Mouse (Mus musculus): ENCODE results near the gene 2310033P09Rik. TPM values are rescaled to one million over a fixed set of nuclear protein-coding genes. Genes with fewer than 3 reads are reported as not detected.

2310033P09Rik gene
- 36.2 and 38.4 TPM in 2 replicates for polyA plus RNA-seq (2016; fragmentation: Nextera tagmentation; extraction: Ambion mirVana)

- peak within 1 kb of the TSS; percentile 90 for H3K9ac ChIP-seq
- H3K4me1 ChIP-seq = peaks cover 21% of the 10 kb centered on the region
- peak within 1 kb of the TSS; percentile 90 for H3K27ac ChIP-seq
- peak within 1 kb of the TSS; percentile 88 for H3K4me3 ChIP-seq (replicated peaks)
- no peaks in the 10 kb centered on the region for H3K9me3 ChIP-seq
- peak; percentile 91 for ATAC-seq (ENCODE audit: low FRiP score)
- peak within 1 kb of the TSS; percentile 86 for H3K4me2 ChIP-seq
- under 1% methylated on average over 66 of the region's 67 CpGs for WGBS
- H3K36me3 ChIP-seq (replicated peaks) = peaks cover 61% of the 10 kb centered on the region
- H3K27me3 ChIP-seq = no peaks in the 10 kb centered on the region
Observed at GRCm38 (mm10) chr11:59208153-59208831, at the start of gene 2310033P09Rik. Gene 2310033P09Rik (plus strand): TSS chr11:59208321.

DNA sequence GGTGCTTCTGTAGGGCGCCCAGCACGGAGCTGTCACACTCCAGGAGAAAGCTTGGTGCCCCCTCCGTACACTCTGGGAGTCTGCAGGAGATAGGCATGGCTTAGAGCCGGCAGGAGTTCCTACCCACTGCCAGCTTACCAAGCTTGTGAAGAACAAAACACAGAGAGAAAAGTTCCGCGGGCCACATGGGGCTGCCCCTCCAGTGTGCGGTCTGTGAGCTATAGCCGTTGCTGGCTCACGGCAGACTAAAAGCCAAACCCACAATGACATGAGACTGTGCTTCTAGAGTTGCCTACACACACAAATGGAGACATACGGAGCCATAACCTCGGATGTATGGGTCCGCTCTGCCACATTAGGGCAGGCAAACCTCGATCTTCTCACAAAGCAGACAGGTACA lies 49.0 kb upstream of the 2310033P09Rik start:
- no peaks in the 10 kb centered on the region for H3K27me3 ChIP-seq
- H3K27ac ChIP-seq = no peak overlapping the region
- H3K4me1 ChIP-seq = peaks cover 12% of the 10 kb centered on the region
- no peaks in the 10 kb centered on the region for H3K9me3 ChIP-seq
- H3K4me3 ChIP-seq (replicated peaks) = no peak overlapping the region
- ATAC-seq (ENCODE audit: low FRiP score) = no peak
- no peak overlapping the region for H3K9ac ChIP-seq
- peaks cover 20% of the 10 kb centered on the region for H3K36me3 ChIP-seq (replicated peaks)
- 91% methylated on average over 13 of the region's 13 CpGs for WGBS
- no peak overlapping the region for H3K4me2 ChIP-seq

GRCm38 (mm10) chr11:59159558-59159957 lies 48.6 kb upstream of the 2310033P09Rik start:
- Histone ChIP-seq H3K4me2 (no peak overlapping the region), H3K36me3 (replicated peaks) (peaks cover 20% of the 10 kb centered on the region), H3K4me1 (peaks cover 14% of the 10 kb centered on the region), H3K27me3 (no peaks in the 10 kb centered on the region), H3K27ac (no peak overlapping the region), H3K4me3 (replicated peaks) (no peak overlapping the region), H3K9ac (no peak overlapping the region), H3K9me3 (no peaks in the 10 kb centered on the region)
- 93% methylated on average over 4 of the region's 4 CpGs for WGBS
- ATAC-seq (ENCODE audit: low FRiP score) = no peak

GRCm38 (mm10) chr11:59161398-59161797 lies 46.7 kb upstream of the 2310033P09Rik start:
- Histone ChIP-seq H3K9ac (no peak overlapping the region), H3K36me3 (replicated peaks) (peaks cover 12% of the 10 kb centered on the region), H3K4me1 (peaks cover 14% of the 10 kb centered on the region), H3K27me3 (no peaks in the 10 kb centered on the region), H3K27ac (no peak overlapping the region), H3K9me3 (no peaks in the 10 kb centered on the region), H3K4me3 (replicated peaks) (no peak overlapping the region), H3K4me2 (no peak overlapping the region)
- no peak for ATAC-seq (ENCODE audit: low FRiP score)
- WGBS = 85% methylated on average over 5 of the region's 5 CpGs

DNA sequence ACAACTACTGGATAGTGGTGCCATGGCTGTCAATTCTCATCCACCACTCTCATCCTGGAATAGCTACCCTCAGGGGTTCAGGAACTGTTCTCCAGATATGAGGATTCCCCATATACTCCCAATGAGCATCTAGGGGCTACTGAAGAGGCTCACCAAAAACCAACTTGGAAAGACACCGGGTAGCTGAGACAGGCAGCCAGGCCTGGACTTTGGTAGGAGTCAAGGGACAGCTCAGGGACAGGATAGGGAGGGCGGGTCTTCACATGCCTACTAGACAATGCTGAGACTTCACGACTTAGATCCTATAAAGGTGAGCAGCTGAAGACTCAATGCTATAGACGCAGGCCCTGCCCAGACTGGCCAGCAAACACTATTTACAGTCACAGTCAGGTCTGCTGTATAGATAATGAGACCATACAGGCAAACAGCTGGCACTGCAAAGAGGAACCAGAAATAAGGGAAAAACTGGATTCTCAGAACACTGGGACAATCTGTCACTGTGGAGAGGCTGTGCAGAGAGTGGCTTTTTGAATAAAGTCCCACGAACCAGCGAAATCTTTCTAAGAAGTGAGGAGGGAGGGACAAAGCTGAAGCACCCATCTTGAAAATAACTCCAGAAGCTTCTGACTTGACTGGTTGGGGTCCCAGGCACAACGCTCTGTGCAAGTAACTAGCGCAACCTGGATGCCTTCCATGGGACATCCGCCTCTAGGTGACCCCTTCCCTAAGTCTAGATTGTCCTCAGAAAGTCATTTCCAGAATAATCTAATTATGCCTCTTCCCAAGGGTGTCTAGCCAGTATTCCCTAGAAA lies 45.5 kb upstream of the 2310033P09Rik start:
- H3K4me3 ChIP-seq (replicated peaks) = peak overlapping the region; percentile 83
- peak overlapping the region; percentile 61 for H3K4me2 ChIP-seq
- peak overlapping the region; percentile 99; the same call in 1 of the 2 replicates for H3K27ac ChIP-seq
- no peaks in the 10 kb centered on the region for H3K9me3 ChIP-seq
- H3K36me3 ChIP-seq (replicated peaks) = peaks cover 10% of the 10 kb centered on the region
- WGBS = 61% methylated on average over 9 of the region's 9 CpGs
- peak overlapping the region; percentile 48 for H3K9ac ChIP-seq
- H3K27me3 ChIP-seq = no peaks in the 10 kb centered on the region
- ATAC-seq (ENCODE audit: low FRiP score) = peak; percentile 1; the same call in 1 of the 2 replicates
- peaks cover 14% of the 10 kb centered on the region for H3K4me1 ChIP-seq

DNA sequence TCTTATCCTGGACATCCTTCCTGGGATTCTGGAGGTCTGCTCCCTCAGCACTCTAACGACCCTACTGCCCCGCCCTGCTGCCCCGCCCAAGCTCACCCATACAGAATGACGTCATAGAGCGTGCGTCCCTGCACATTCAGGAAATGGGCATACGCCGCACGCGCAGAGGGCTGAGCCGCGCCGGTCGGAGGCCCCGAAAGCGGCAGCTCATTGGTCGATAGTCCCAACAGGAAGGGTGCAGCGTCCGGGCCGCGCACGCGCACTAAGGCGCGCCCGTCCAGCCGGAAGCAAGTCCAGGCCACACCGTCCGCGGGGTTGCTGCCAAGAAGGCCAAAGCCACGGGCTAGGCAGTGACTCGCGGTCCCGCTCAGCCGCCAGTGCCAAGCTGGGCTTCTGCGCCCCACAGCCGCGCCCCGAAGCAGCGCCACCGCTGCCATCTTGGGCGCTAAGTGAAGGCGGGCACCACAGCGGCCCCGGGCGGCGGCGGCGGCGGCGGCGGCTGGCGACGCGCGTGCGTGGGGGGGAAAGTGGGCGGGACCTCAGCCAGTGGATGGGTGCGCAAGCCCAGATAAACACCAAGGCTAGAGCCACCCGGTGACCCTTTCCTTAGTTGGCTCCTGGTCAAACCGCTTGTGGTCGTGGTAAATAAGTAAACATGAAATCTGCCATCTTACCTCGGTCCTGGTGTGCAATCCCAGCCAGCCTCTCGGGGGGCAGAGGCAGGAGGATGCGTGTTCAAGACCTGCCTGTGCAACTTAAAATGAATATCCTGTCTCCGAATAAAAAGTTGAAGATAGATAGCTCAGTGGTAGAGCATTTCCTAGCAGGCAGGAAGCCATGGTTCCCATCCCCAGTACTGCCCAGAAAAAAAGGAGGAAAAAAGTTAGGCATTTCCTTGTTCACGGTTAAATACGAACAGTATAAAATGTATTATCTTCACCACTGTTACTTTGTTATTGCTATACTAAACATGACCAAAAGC lies 44.6 kb upstream of the 2310033P09Rik start, which contains the start of gene Iba57:
TSS of gene Iba57 (minus strand) at position 485 of the 982 bp plus-strand sequence.
- Histone ChIP-seq H3K27ac (peak within 1 kb of the TSS; percentile 99), H3K4me1 (peaks cover 14% of the 10 kb centered on the region), H3K36me3 (replicated peaks) (peaks cover 3% of the 10 kb centered on the region; the same call in 1 of the 2 replicates), H3K9ac (peak within 1 kb of the TSS; percentile 83), H3K4me3 (replicated peaks) (peak within 1 kb of the TSS; percentile 83), H3K9me3 (no peaks in the 10 kb centered on the region), H3K4me2 (peak within 1 kb of the TSS; percentile 61), H3K27me3 (no peaks in the 10 kb centered on the region; the same call in 1 of the 2 replicates)
- WGBS = 4% methylated on average over 68 of the region's 68 CpGs
- ATAC-seq (ENCODE audit: low FRiP score) = peak; percentile 99

DNA sequence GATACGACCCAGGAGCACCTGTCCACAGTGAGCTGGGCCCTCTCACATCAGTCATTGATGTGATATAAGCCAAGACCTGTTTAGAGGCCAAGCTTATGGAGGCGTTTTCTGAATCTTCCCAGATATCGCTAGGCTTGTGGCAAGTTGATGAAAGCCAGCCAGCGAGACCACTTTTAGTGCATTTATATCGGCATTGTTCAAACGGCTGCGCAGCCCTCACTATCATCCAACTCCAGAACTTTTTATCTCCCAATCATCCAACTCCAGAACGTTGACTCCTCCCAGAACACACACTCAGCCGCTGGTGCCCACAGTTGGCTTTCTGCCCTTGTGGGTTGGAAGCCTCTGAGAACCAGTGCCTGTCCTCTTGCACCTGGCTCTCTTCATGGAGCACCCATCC lies 43.7 kb upstream of the 2310033P09Rik start:
- ATAC-seq (ENCODE audit: low FRiP score) = no peak

DNA sequence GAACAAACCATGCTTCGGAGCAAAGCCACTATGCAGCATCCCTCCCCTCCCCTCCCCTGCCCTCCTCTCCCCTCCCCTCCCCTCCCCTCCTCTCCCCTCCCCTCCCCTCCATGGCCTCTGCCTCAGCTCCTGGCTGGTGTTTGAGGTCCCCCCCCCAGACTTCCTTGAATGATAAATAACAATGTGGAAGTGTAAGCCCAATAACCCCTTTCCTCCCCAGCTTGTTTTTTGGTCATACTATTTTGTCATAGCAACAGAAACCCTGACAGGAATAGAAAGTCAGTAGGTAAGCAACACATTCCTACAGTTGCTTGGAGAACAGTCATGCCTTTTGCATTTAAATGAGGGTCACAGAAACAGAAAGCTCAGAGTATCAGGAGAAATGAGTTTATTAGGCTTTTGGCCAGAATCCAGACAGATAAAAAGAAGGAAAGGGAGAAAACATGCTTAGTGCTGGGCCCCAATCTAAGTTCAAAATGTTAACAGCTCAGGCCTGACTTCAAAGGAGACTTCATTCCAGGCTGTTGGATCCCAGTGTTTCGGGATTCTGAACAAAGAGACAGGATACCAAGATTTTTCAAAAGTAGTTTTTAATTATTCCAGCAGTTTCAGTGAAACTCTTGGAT lies 42.4 kb upstream of the 2310033P09Rik start:
- 83% methylated on average over 2 of the region's 2 CpGs for WGBS
- Histone ChIP-seq H3K4me1 (peaks cover 14% of the 10 kb centered on the region), H3K4me2 (no peak overlapping the region), H3K27me3 (peaks cover 4% of the 10 kb centered on the region; the same call in 1 of the 2 replicates), H3K9me3 (no peaks in the 10 kb centered on the region), H3K4me3 (replicated peaks) (no peak overlapping the region), H3K27ac (no peak overlapping the region), H3K9ac (no peak overlapping the region), H3K36me3 (replicated peaks) (no peaks in the 10 kb centered on the region)
- ATAC-seq (ENCODE audit: low FRiP score) = no peak

More for the DNA sequence above, 43.7 kb upstream of the 2310033P09Rik start:
- H3K27me3 ChIP-seq = no peaks in the 10 kb centered on the region; the same call in 1 of the 2 replicates
- peak overlapping the region; percentile 83; the same call in 1 of the 2 replicates for H3K4me3 ChIP-seq (replicated peaks)
- peaks cover 14% of the 10 kb centered on the region for H3K4me1 ChIP-seq
- 86% methylated on average over 9 of the region's 9 CpGs for WGBS
- H3K27ac ChIP-seq = peak overlapping the region; percentile 99; the same call in 1 of the 2 replicates
- H3K9me3 ChIP-seq = no peaks in the 10 kb centered on the region
- no peaks in the 10 kb centered on the region for H3K36me3 ChIP-seq (replicated peaks)
- H3K4me2 ChIP-seq = peak overlapping the region; percentile 61
- H3K9ac ChIP-seq = no peak overlapping the region

GRCm38 (mm10) chr11:59169807-59170206 lies 38.3 kb upstream of the 2310033P09Rik start:
- ATAC-seq (ENCODE audit: low FRiP score) = no peak
- H3K36me3 ChIP-seq (replicated peaks) = no peaks in the 10 kb centered on the region
- H3K9ac ChIP-seq = no peak overlapping the region
- H3K4me3 ChIP-seq (replicated peaks) = no peak overlapping the region
- 86% methylated on average over 3 of the region's 3 CpGs for WGBS
- no peak overlapping the region for H3K4me2 ChIP-seq
- peaks cover 35% of the 10 kb centered on the region for H3K27me3 ChIP-seq
- H3K4me1 ChIP-seq = no peaks in the 10 kb centered on the region
- no peaks in the 10 kb centered on the region for H3K9me3 ChIP-seq
- no peak overlapping the region for H3K27ac ChIP-seq

DNA sequence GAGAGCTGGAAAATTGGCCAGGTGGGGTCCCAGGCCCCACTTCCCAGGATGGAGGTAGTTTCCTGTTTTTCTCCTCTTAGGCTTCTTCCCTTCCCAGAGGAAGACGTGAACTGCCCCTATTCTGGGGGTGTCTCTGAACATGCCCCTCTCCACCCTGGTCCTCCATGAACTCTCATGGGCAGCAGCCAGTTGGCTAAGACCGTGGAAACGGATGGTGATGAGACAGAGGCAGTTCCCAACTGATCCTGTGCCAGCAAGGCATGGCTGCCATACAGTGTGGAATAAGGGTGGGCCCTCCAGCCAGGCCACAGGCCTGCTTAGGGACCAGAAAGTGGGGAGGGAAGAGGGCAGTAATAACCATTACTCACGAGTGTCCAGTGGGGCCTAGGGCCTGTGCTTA lies 37.6 kb upstream of the 2310033P09Rik start:
- 64% methylated on average over 4 of the region's 4 CpGs for WGBS
- Histone ChIP-seq H3K9me3 (no peaks in the 10 kb centered on the region), H3K36me3 (replicated peaks) (no peaks in the 10 kb centered on the region), H3K9ac (no peak overlapping the region), H3K27me3 (peaks cover 42% of the 10 kb centered on the region), H3K27ac (no peak overlapping the region), H3K4me3 (replicated peaks) (no peak overlapping the region), H3K4me1 (no peaks in the 10 kb centered on the region), H3K4me2 (no peak overlapping the region)
- ATAC-seq (ENCODE audit: low FRiP score) = no peak

GRCm38 (mm10) chr11:59174189-59174838 lies 33.8 kb upstream of the 2310033P09Rik start:
- Histone ChIP-seq H3K4me1 (0 out of 2 replicates have a peak, but pooled peaks cover 3% of the 10 kb centered on the region), H3K9me3 (no peaks in the 10 kb centered on the region), H3K27ac (no peak overlapping the region), H3K27me3 (peaks cover 80% of the 10 kb centered on the region), H3K4me3 (replicated peaks) (no peak overlapping the region), H3K9ac (no peak overlapping the region), H3K4me2 (no peak overlapping the region), H3K36me3 (replicated peaks) (no peaks in the 10 kb centered on the region)
- ATAC-seq (ENCODE audit: low FRiP score) = no peak
- 59% methylated on average over 6 of the region's 6 CpGs for WGBS
